Mouse (Mus musculus) right cerebral cortex, postnatal 25 days (tissue): ENCODE measurements around the gene Impg1.
"Not testable (repeated sequence)": the region's sequence is repeated elsewhere in the genome, so short reads cannot be mapped to it uniquely, and the experiment has no call there.

Experiments used
- DNase-seq: peaks from one replicate; pipeline ENCODE4 v3.0.0; 2022

Impg1 gene

GRCm38 (mm10) chr9:80342520-80342919 lies 122.8 kb downstream of the Impg1 start:
- DNase-seq, result no peak

- no peak for DNase-seq
Observed at GRCm38 (mm10) chr9:80341756-80342155, 123.5 kb downstream of the Impg1 start.

GRCm38 (mm10) chr9:80340927-80341326 lies 124.4 kb downstream of the Impg1 start:
- no peak for DNase-seq

GRCm38 (mm10) chr9:80338026-80338425 lies 127.3 kb downstream of the Impg1 start:
- DNase-seq, result no peak

- DNase-seq, result no peak
Observed at GRCm38 (mm10) chr9:80335660-80336357, 129.5 kb downstream of the Impg1 start.

- no peak for DNase-seq
Observed at GRCm38 (mm10) chr9:80333998-80334605, 131.2 kb downstream of the Impg1 start.

GRCm38 (mm10) chr9:80333466-80333865 lies 131.8 kb downstream of the Impg1 start:
- DNase-seq, result no peak

- peak; percentile 25 for DNase-seq
Observed at GRCm38 (mm10) chr9:80332153-80332552, 133.1 kb downstream of the Impg1 start.

- not testable (repeated sequence) for DNase-seq
Observed at GRCm38 (mm10) chr9:80321051-80321887, 144.0 kb downstream of the Impg1 start.

- no peak for DNase-seq
Observed at GRCm38 (mm10) chr9:80318027-80318426, 147.3 kb downstream of the Impg1 start.

- no peak for DNase-seq
Observed at GRCm38 (mm10) chr9:80315922-80316321, 149.4 kb downstream of the Impg1 start.

- no peak for DNase-seq
Observed at GRCm38 (mm10) chr9:80313610-80314009, 151.7 kb downstream of the Impg1 start.

- DNase-seq, result no peak
Observed at GRCm38 (mm10) chr9:80307629-80308028, 157.7 kb downstream of the Impg1 start.

GRCm38 (mm10) chr9:80306853-80307252 lies 158.4 kb downstream of the Impg1 start:
- peak; percentile 21 for DNase-seq

- no peak for DNase-seq
Observed at GRCm38 (mm10) chr9:80306390-80306789, 158.9 kb downstream of the Impg1 start.

GRCm38 (mm10) chr9:80303518-80303917 lies 161.8 kb downstream of the Impg1 start:
- DNase-seq, result no peak

- DNase-seq, result no peak
Observed at GRCm38 (mm10) chr9:80299031-80299430, 166.2 kb downstream of the Impg1 start.

GRCm38 (mm10) chr9:80296086-80296485 lies 169.2 kb downstream of the Impg1 start:
- no peak for DNase-seq

GRCm38 (mm10) chr9:80293056-80293584 lies 172.2 kb downstream of the Impg1 start:
- no peak for DNase-seq

- no peak for DNase-seq
Observed at GRCm38 (mm10) chr9:80286845-80287244, 178.4 kb downstream of the Impg1 start.

GRCm38 (mm10) chr9:80284539-80285174 lies 180.6 kb downstream of the Impg1 start:
- DNase-seq, result no peak

GRCm38 (mm10) chr9:80282426-80282825 lies 182.9 kb downstream of the Impg1 start:
- DNase-seq, result no peak

- DNase-seq, result no peak
Observed at GRCm38 (mm10) chr9:80280724-80281123, 184.6 kb downstream of the Impg1 start.
